In the genomic region with DNA sequence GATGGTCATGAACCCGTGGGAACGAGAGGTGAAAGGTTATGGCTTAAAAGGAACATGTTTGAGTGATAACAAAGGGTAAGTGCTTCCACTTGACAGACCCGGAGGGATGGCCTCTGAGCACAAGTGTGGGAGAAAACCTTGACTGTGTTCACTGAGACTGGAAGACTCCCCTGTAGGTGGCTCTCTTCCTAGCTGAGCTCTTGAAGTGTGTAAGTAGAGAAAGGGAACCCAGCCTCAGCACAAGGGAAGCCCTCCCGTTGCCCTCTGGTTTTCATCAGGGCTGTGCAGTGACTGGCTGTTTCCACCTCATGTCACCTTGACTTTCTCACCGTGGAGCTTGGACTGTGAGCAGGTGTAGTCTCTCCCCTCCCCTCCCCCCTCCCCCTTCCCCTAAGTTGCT, we compare ENCODE assay signal across 14 mouse cellular contexts. TPM values are rescaled to one million over a fixed set of nuclear protein-coding genes. Genes with fewer than 3 reads are reported as not detected.
A peak's percentile ranks its signal among the peaks of the same experiment; 100 is the strongest.
DNase-seq lines count a peak whose midpoint lies in the region; ATAC-seq and TF ChIP-seq lines count a peak whose summit lies in the region.
"Had no signal": no experiment of that assay in that cellular context is flagged by ENCODE, and none has a peak within 500 bp of the region (broad histone marks: within the 10 kb centered on the region; RNA-seq: fewer than 3 reads in every experiment).

No protein-coding gene starts in this region.

- H3K4me1 ChIP-seq in heart, embryonic 10.5 days = peaks cover 10% of the 10 kb centered on the region; the same call in 1 of the 2 replicates
- peaks cover 7% of the 10 kb centered on the region for H3K4me1 ChIP-seq in heart, embryonic 12.5 days (replicated peaks)

- ATAC-seq in heart, embryonic 12.5 days (ENCODE audit: insufficient number of reproducible peaks, low FRiP score) = no peak
- ATAC-seq in erythroblast, adult 5-6 weeks (replicated peaks; ENCODE audit: low FRiP score, poor library complexity, severe bottlenecking) = no peak

- no peaks in the 10 kb centered on the region for H3K36me3 ChIP-seq in heart, embryonic 10.5 days
- no peaks in the 10 kb centered on the region for H3K36me3 ChIP-seq in heart, embryonic 12.5 days

- 0 out of 2 replicates have a peak overlapping the region, but pooled peaks have one; percentile 11 for H3K27ac ChIP-seq in heart, embryonic 10.5 days
- H3K27ac ChIP-seq in heart, embryonic 12.5 days (ENCODE audit: poor library complexity, severe bottlenecking) = no peak overlapping the region

- H3K9me3 ChIP-seq in heart, embryonic 10.5 days = no peaks in the 10 kb centered on the region
- H3K9me3 ChIP-seq in heart, embryonic 12.5 days (replicated peaks) = no peaks in the 10 kb centered on the region

- H3K4me2 ChIP-seq in heart, embryonic 12.5 days = no peak overlapping the region
- H3K4me2 ChIP-seq: midbrain, embryonic 11.5 days had no signal

- H3K27me3 ChIP-seq in heart, embryonic 10.5 days (ENCODE audit: insufficient read depth, poor library complexity, severe bottlenecking) = no peaks in the 10 kb centered on the region
- no peaks in the 10 kb centered on the region for H3K27me3 ChIP-seq in heart, embryonic 12.5 days (replicated peaks)

- no peak overlapping the region for H3K9ac ChIP-seq in heart, embryonic 12.5 days

- TF ChIP-seq CTCF in brain, embryonic 14.5 days (IDR thresholded peaks at IDR 0.05; ENCODE audit: borderline replicate concordance, extremely low read depth, insufficient read depth, insufficient read length) = 0 out of 2 replicates have a peak, but pooled peaks have one; percentile 8

- no peak overlapping the region for H3K4me3 ChIP-seq in heart, embryonic 10.5 days
- no peak overlapping the region for H3K4me3 ChIP-seq in heart, embryonic 12.5 days

- 26% methylated on average over 5 of the region's 5 CpGs for WGBS in heart, embryonic 10.5 days
- 24% methylated on average over 5 of the region's 5 CpGs for WGBS in heart, embryonic 12.5 days

- TF ChIP-seq POLR2A in brain, embryonic 14.5 days (IDR thresholded peaks at IDR 0.05; ENCODE audit: borderline replicate concordance, extremely low read depth, insufficient read depth, insufficient read length, poor library complexity, severe bottlenecking) = no peak

- DNase-seq in heart, embryonic 10.5 days (ENCODE audit: low spot score) = no peak
- peak; percentile 59 for DNase-seq in lung, postnatal 36 days
- no peak for DNase-seq in lung, postnatal 25 days (ENCODE audit: low spot score)
- DNase-seq in brain, embryonic 14.5 days (ENCODE audit: low read depth) = no peak
- peak; percentile 65 for DNase-seq in thymus, postnatal 14 days
- no peak for DNase-seq in c-Kit-positive CD71-positive TER-119-positive erythroid progenitor cells, embryonic 14.5 days (ENCODE audit: low spot score)
- DNase-seq: adrenal gland, postnatal 10 days; cerebellum, adult 9-11 months; kidney, adult 18-20 months had no signal

RNA-seq across cellular contexts. Expression of gene Nin, which starts 15.6 kb away (rescaled TPM):
- polyA plus RNA-seq in heart, embryonic 10.5 days (2016; fragmentation: Nextera tagmentation; extraction: Ambion mirVana) = 5.9 and 9.1 TPM in 2 replicates
- 10.4 and 11.4 TPM in 2 replicates for polyA plus RNA-seq in heart, embryonic 12.5 days (2016; fragmentation: Nextera tagmentation; extraction: Ambion mirVana)
- 23.8 and 29.7 TPM in 2 replicates for polyA plus RNA-seq in brain, embryonic 14.5 days (2012; rRNA removed)
- total RNA-seq in erythroblast, adult 5-6 weeks (2015; ENCODE audit: low replicate concordance) = 25.7 and 43.9 TPM in 2 replicates
- total RNA-seq in erythroblast, adult 5-6 weeks (2017; ENCODE audit: low replicate concordance) = 42.9 and 61.9 TPM in 2 replicates

RNA-seq across cellular contexts. Expression of gene Abhd12b, which starts 24.8 kb away (rescaled TPM):
- polyA plus RNA-seq in heart, embryonic 10.5 days (2016; fragmentation: Nextera tagmentation; extraction: Ambion mirVana) = not detected in 2 replicates
- not detected in 2 replicates for polyA plus RNA-seq in heart, embryonic 12.5 days (2016; fragmentation: Nextera tagmentation; extraction: Ambion mirVana)
- 0.18 and 0.34 TPM in 2 replicates for polyA plus RNA-seq in brain, embryonic 14.5 days (2012; rRNA removed)
- not detected in 2 replicates for total RNA-seq in erythroblast, adult 5-6 weeks (2015; ENCODE audit: low replicate concordance)
- total RNA-seq in erythroblast, adult 5-6 weeks (2017; ENCODE audit: low replicate concordance) = not detected in 2 replicates
- total RNA-seq: adrenal gland, postnatal 10 days; ES-E14; gastrocnemius, postnatal 4 days had no signal
- polyA plus RNA-seq: midbrain, embryonic 11.5 days had no signal

Comparison
In these comparisons a context has a peak if more than half of its experiments do, and no peak if none do; other contexts are left out.
1. DNase-seq: peak in lung, postnatal 36 days (single experiment) and thymus, postnatal 14 days (single experiment); none in heart, embryonic 10.5 days (single experiment), lung, postnatal 25 days (single experiment), brain, embryonic 14.5 days (single experiment) and c-Kit-positive CD71-positive TER-119-positive erythroid progenitor cells, embryonic 14.5 days (single experiment).